Mouse (Mus musculus) lung, adult 2 months (tissue): ENCODE measurements around the gene Zfp867.

Experiments
- CTCF ChIP-seq: fragments of 200-500 bp; IDR thresholded peaks from 2 replicates; pipeline ENCODE4 v1.5.1; 2011; ENCODE audit warnings: mild to moderate bottlenecking, low read length, control low read depth; ENCODE audit not compliant: insufficient read depth
- POLR2A ChIP-seq: fragments of 200-500 bp; IDR thresholded peaks from 2 replicates; pipeline ENCODE4 v1.6.1; 2011; ENCODE audit warnings: low read depth, mild to moderate bottlenecking, control low read depth, low read length, borderline replicate concordance; ENCODE audit errors: extremely low read depth

- TF ChIP-seq CTCF: no peak
- peak; percentile 66; the same call in 1 of the 2 replicates for TF ChIP-seq POLR2A
Measured at GRCm38 (mm10) chr11:59505839-59506712, 33.8 kb upstream of the Zfp867 start.
